Mouse (Mus musculus): ENCODE results near the gene Ccdc105. TPM values are rescaled to one million over a fixed set of nuclear protein-coding genes. Genes with fewer than 3 reads are reported as not detected.

Gene Ccdc105
- not detected for total RNA-seq (2023)

GRCm38 (mm10) chr10:78752452-78753191 lies at the start of gene Ccdc105:
Gene Ccdc105, minus strand, starts transcription at chr10:78753065.

DNA sequence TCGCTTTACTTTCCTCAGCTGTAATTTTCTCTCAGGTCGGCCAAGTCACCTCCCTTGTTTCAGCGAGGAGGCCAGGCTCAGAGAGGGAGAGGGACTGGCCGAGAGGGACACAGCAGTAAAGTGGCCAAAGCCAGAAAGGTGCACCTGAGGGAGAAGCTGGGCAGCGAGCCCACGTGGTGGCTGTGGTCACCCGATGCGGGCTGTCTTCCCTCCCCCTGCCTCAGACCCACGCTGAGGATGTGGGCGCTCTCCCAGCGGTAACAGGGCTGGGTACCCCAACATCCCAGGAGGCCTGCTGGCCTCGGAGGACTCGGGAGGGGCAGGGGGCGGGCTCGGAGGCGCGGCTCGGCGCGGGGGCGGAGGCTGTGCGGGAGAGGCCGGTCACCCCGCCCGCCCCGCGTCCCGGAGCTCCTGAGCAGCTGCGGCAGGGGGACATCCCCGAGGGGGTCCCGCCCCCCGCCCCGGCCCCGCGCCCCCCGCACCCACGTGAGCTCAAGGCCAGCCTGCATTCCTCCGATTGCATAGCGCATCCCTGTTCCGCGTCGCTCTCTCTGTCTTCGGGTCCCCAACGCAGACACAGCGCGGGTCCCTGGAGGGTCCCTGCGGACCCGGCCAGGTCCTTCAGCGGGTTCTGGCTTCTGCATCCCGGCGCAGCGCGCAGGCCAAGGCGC lies 27.3 kb upstream of the Ccdc105 start, which contains the start of gene Slc1a6:
Gene Slc1a6 (plus strand): TSS at position 516 of the 671 bp plus-strand sequence.

DNA sequence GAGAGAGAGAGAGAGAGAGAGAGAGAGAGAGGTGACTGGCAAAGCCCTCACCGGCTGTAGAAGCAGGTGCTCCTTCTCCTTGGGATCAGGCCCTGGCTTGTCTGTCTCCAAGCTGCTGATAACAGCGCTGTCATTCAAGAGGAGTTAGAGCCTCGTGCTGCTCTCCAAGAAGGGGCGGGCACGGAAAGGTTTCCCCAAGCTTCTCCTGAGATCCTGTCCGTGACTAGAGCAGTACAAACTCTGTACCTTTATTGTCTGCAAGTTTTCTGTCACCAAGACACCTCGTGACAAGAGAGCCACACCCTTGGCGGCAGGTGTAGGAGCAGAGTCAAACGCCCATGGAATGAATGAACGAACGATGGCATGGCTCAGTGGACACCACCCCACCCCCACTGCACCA lies 34.8 kb downstream of the Ccdc105 start, which contains the start of gene Casp14:
Gene Casp14 (minus strand): TSS at position 239 of the 400 bp plus-strand sequence.

Other genes starting within 250 kb of the Ccdc105 start
- not detected for gene Olfr1358, start 235.6 kb downstream of the Ccdc105 start, total RNA-seq (2023)
- 100 to 1,000 TPM; 109 to 129 TPM for gene Ilvbl, start 178.7 kb downstream of the Ccdc105 start, total RNA-seq (2023)
- gene Syde1, start 161.1 kb downstream of the Ccdc105 start, total RNA-seq (2023) = 1 to 10 TPM; 3.6 to 5.1 TPM
- gene Olfr1357, start 135.0 kb downstream of the Ccdc105 start, total RNA-seq (2023) = not detected
- gene Casp14, start 34.8 kb downstream of the Ccdc105 start, total RNA-seq (2023) = not detected
- not detected for gene Slc1a6, start 27.4 kb upstream of the Ccdc105 start, total RNA-seq (2023)
- gene Olfr1356, start 99.1 kb upstream of the Ccdc105 start, total RNA-seq (2023) = not detected
- gene Olfr1355, start 122.5 kb upstream of the Ccdc105 start, total RNA-seq (2023) = not detected
- not detected for gene Olfr1354, start 160.1 kb upstream of the Ccdc105 start, total RNA-seq (2023)
- gene Olfr8, start 197.6 kb upstream of the Ccdc105 start, total RNA-seq (2023) = not detected
- not detected for gene Olfr1353, start 210.2 kb upstream of the Ccdc105 start, total RNA-seq (2023)
- not detected for gene Olfr1352, start 228.0 kb upstream of the Ccdc105 start, total RNA-seq (2023)